Mouse (Mus musculus) kidney, adult 9 months (tissue): Measurements from ENCODE around the gene Tnk1.

ENCODE experiments used
- DNase-seq: peaks from one replicate; pipeline ENCODE4 v3.0.0; 2022

The Tnk1 gene

GRCm38 (mm10) chr11:69801379-69801977 lies 57.1 kb downstream of the Tnk1 start, which contains the start of gene Fgf11:
Gene Fgf11, minus strand, starts transcription at chr11:69801857.
- no peak for DNase-seq
